Mouse (Mus musculus) midbrain, postnatal 0 days (tissue): ENCODE measurements around the gene Stt3b. TPM values are rescaled to one million over a fixed set of nuclear protein-coding genes. Genes with fewer than 3 reads are reported as not detected.

Source experiments
- ATAC-seq: fragments of 200-750 bp; cut with Nextera tagmentation; 2 replicates; pipeline ENCODE4 v1.8.0; 2017; ENCODE audit warnings: moderate number of reproducible peaks, mild to moderate bottlenecking, moderate TSS enrichment, moderate library complexity; ENCODE audit not compliant: low FRiP score
- DNase-seq: peaks from one replicate; pipeline ENCODE4 v3.0.0-alpha.2; 2015; ENCODE audit warnings: low spot score
- H3K27ac ChIP-seq: fragments of 300-500 bp; sonication (generic); 2 replicates; pipeline ENCODE4 v1.5.1; 2014; ENCODE audit warnings: low read depth, mild to moderate bottlenecking, low read length, mixed read lengths
- H3K27me3 ChIP-seq: fragments of 300-500 bp; sonication (generic); 2 replicates; pipeline ENCODE4 v1.6.1; 2014; ENCODE audit warnings: low read length, control low read depth, mixed read lengths; ENCODE audit not compliant: insufficient read depth
- H3K36me3 ChIP-seq: fragments of 300-500 bp; sonication (generic); 2 replicates; pipeline ENCODE4 v1.6.1; 2014; ENCODE audit warnings: low read length, control low read depth, mixed read lengths; ENCODE audit not compliant: insufficient read depth
- H3K4me1 ChIP-seq: fragments of 300-500 bp; sonication (generic); 2 replicates; pipeline ENCODE4 v1.6.1; 2014; ENCODE audit warnings: mild to moderate bottlenecking, control low read depth, antibody characterized with exemption, low read length, mixed read lengths; ENCODE audit not compliant: insufficient read depth
- H3K4me2 ChIP-seq: fragments of 300-500 bp; sonication (generic); 2 replicates; pipeline ENCODE4 v1.6.1; 2014; ENCODE audit warnings: low read depth, mild to moderate bottlenecking, low read length, mixed read lengths; ENCODE audit not compliant: poor library complexity, severe bottlenecking
- H3K4me3 ChIP-seq: fragments of 300-500 bp; sonication (generic); 2 replicates; pipeline ENCODE4 v1.5.1; 2014; ENCODE audit warnings: low read depth, mild to moderate bottlenecking, low read length, moderate library complexity
- H3K9ac ChIP-seq: fragments of 300-500 bp; sonication (generic); replicated peaks from 2 replicates; pipeline ENCODE4 v1.6.1; 2014; ENCODE audit warnings: mild to moderate bottlenecking, low read length, moderate library complexity, mixed read lengths; ENCODE audit not compliant: poor library complexity, severe bottlenecking
- H3K9me3 ChIP-seq: fragments of 300-500 bp; sonication (generic); 2 replicates; pipeline ENCODE4 v1.6.1; 2016; ENCODE audit warnings: low read length, control low read depth
- CTCF ChIP-seq: IDR thresholded peaks from 2 replicates; pipeline ENCODE4 v1.5.1; 2016; ENCODE audit warnings: antibody characterized with exemption, mild to moderate bottlenecking
- WGBS: fragments of 180-500 bp; shearing (Covaris S2); extraction: QIAGEN DNeasy Blood & Tissue Kit; methylation state at CpG from one replicate; pipeline ENCODE4 v1.1.7; 2014; 5-methylcytosine and 5-hydroxymethylcytosine counted together
- polyA plus RNA-seq: library from polyadenylated mRNA; unstranded; fragments of >200 nt; fragmentation: Nextera tagmentation; extraction: Ambion mirVana; gene quantifications from 2 replicates; pipeline ENCODE4 v1.2.1, GENCODE M21; 2015
- total RNA-seq: library from RNA; depleted of rRNA; stranded (reverse); fragments of >200 nt; gene quantifications from 2 replicates; pipeline ENCODE4 v1.2.3, GENCODE M21; 2014

Gene Stt3b
- total and polyA plus RNA-seq, 2 experiments from 2014 or later: 56.6 to 93.4 TPM

- no peaks in the 10 kb centered on the region for H3K4me1 ChIP-seq
- H3K4me2 ChIP-seq: no peak overlapping the region
- no peak overlapping the region for H3K27ac ChIP-seq
- H3K36me3 ChIP-seq: no peaks in the 10 kb centered on the region
- WGBS: 83% methylated on average over 4 of the region's 4 CpGs
- DNase-seq (no peak), ATAC-seq (no peak)
- TF ChIP-seq CTCF: no peak
- no peaks in the 10 kb centered on the region for H3K27me3 ChIP-seq
- no peak overlapping the region for H3K9ac ChIP-seq
- H3K9me3 ChIP-seq: no peaks in the 10 kb centered on the region
- H3K4me3 ChIP-seq: no peak overlapping the region
Observed at GRCm38 (mm10) chr9:115349741-115350512, 39.7 kb upstream of the Stt3b start.

DNA sequence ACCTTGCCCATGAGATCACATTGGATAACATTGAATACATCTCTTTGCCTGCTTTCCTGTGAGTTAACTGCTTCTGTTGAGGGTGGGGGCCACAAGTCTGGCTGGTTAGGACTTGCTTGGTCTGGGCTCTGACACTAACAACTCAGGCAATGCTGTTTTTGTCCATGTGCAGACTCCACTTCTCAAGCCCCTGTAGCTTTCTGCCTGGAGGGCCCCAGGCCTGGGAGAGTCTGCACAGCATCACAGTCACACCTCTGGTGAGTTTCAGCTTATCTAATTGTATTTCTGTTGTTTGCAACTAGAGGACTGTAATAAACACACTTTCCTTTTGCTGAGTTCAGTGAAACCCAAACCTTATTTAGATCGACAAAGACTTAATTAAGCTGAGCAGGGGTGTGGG is 38.9 kb upstream of the Stt3b start:
- no peak for DNase-seq
- Histone ChIP-seq H3K27me3 (no peaks in the 10 kb centered on the region), H3K27ac (no peak overlapping the region), H3K9me3 (no peaks in the 10 kb centered on the region), H3K4me3 (no peak overlapping the region), H3K36me3 (no peaks in the 10 kb centered on the region), H3K4me1 (no peaks in the 10 kb centered on the region), H3K9ac (no peak overlapping the region), H3K4me2 (no peak overlapping the region)
- no peak for TF ChIP-seq CTCF
- ATAC-seq: no peak
- 56% methylated on average over 1 of the region's 1 CpGs for WGBS

GRCm38 (mm10) chr9:115344930-115345329 is 34.7 kb upstream of the Stt3b start:
- ATAC-seq (no peak), DNase-seq (no peak)
- H3K27me3 ChIP-seq: no peaks in the 10 kb centered on the region
- 80% methylated on average over 3 of the region's 3 CpGs for WGBS
- no peaks in the 10 kb centered on the region for H3K4me1 ChIP-seq
- H3K4me3 ChIP-seq: no peak overlapping the region
- no peak overlapping the region for H3K4me2 ChIP-seq
- H3K9ac ChIP-seq: no peak overlapping the region
- no peaks in the 10 kb centered on the region for H3K36me3 ChIP-seq
- no peak for TF ChIP-seq CTCF
- H3K27ac ChIP-seq: no peak overlapping the region
- no peaks in the 10 kb centered on the region for H3K9me3 ChIP-seq

DNA sequence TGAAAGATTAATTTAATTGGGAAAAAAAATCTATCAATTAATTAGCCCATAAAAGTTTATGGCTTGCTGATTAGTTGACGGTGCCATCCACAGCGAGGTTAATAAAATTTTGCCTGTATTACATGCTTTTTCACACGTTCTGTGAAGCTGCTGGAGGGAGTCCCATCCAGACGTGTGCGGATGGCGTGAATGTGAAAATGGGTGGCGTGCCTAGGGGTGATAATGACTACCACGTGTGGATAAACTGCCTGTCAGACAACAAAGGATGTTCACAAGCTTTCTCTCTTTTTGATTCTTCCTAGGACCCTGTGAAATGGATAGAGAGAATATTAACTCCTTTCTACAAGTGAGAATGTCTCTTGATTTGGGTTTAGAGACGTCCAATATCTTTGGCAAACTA is 31.4 kb upstream of the Stt3b start:
- DNase-seq: no peak
- no peak for TF ChIP-seq CTCF
- Histone ChIP-seq H3K36me3 (no peaks in the 10 kb centered on the region), H3K9me3 (no peaks in the 10 kb centered on the region), H3K9ac (no peak overlapping the region), H3K4me2 (no peak overlapping the region), H3K4me3 (no peak overlapping the region), H3K27ac (no peak overlapping the region), H3K4me1 (no peaks in the 10 kb centered on the region), H3K27me3 (no peaks in the 10 kb centered on the region)
- ATAC-seq: no peak
- 84% methylated on average over 9 of the region's 9 CpGs for WGBS

DNA sequence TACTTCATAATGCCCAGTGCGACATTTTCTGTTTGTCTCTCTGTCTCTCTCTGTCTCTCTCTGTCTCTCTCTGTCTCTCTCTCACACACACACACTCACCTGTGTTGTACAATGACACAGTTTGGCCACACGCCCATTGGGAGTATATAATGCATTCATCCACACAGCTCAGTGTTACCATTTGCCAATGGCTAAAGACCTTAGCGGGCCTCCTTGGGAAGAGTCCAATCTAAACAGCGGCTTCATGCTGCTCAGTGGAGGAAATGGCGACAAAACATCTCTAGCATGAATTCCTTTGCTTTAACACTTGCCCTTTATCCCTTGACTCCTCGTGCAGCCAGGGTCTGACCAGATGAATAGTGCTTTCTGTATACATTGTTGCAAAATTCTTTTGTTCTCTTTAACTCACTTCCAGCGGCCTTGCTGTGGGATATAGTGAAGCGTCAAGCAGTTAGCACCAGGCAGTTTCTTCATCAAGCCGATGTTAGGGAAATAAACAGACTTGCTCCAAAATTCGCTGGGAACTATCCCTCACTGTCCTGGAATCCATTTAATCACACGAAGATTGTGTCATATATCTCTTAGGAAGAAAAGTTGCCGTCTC is 30.1 kb upstream of the Stt3b start:
- H3K4me2 ChIP-seq: no peak overlapping the region
- 41% methylated on average over 12 of the region's 12 CpGs for WGBS
- H3K27ac ChIP-seq: no peak overlapping the region
- DNase-seq (peak; percentile 33), ATAC-seq (no peak)
- no peak for TF ChIP-seq CTCF
- no peaks in the 10 kb centered on the region for H3K4me1 ChIP-seq
- H3K36me3 ChIP-seq: no peaks in the 10 kb centered on the region
- H3K9ac ChIP-seq: no peak overlapping the region
- no peaks in the 10 kb centered on the region for H3K27me3 ChIP-seq
- H3K9me3 ChIP-seq: no peaks in the 10 kb centered on the region
- no peak overlapping the region for H3K4me3 ChIP-seq

- DNase-seq: peak; percentile 60
- no peak overlapping the region for H3K9ac ChIP-seq
- no peaks in the 10 kb centered on the region for H3K9me3 ChIP-seq
- H3K4me2 ChIP-seq: no peak overlapping the region
- H3K36me3 ChIP-seq: no peaks in the 10 kb centered on the region
- no peaks in the 10 kb centered on the region for H3K27me3 ChIP-seq
- no peaks in the 10 kb centered on the region for H3K4me1 ChIP-seq
- WGBS: 38% methylated on average over 6 of the region's 6 CpGs
- ATAC-seq: no peak
- no peak overlapping the region for H3K27ac ChIP-seq
- TF ChIP-seq CTCF: no peak
- no peak overlapping the region for H3K4me3 ChIP-seq
Observed at GRCm38 (mm10) chr9:115338816-115339215, 28.6 kb upstream of the Stt3b start.
